Mouse (Mus musculus) G1E (cell line): Measurements from ENCODE around the gene Nr5a1. TPM values are rescaled to one million over a fixed set of nuclear protein-coding genes. Genes with fewer than 3 reads are reported as not detected.

ENCODE experiments used
- ATAC-seq: 2 replicates; pipeline ENCODE4 v1.8.0; 2016; ENCODE audit warnings: mild to moderate bottlenecking; ENCODE audit not compliant: insufficient number of reproducible peaks, poor library complexity, low FRiP score, severe bottlenecking; ENCODE audit errors: extremely low read depth
- DNase-seq: peaks from one replicate; pipeline ENCODE4 v3.0.0; 2012; ENCODE audit warnings: low spot score
- H3K27me3 ChIP-seq: 2 replicates; pipeline ENCODE4 v1.6.1; 2012; ENCODE audit warnings: mild to moderate bottlenecking, low read length, inconsistent platforms; ENCODE audit not compliant: insufficient read depth
- H3K36me3 ChIP-seq: replicated peaks from 2 replicates; pipeline ENCODE3; 2012; ENCODE audit warnings: mild to moderate bottlenecking, inconsistent platforms
- H3K4me1 ChIP-seq: 2 replicates; pipeline ENCODE4 v1.6.1; 2012; ENCODE audit warnings: low read depth, low read length, inconsistent platforms, mixed read lengths; ENCODE audit not compliant: insufficient read depth
- H3K4me3 ChIP-seq: 2 replicates; pipeline ENCODE4 v1.5.1; 2012; ENCODE audit warnings: low read depth, mild to moderate bottlenecking, inconsistent platforms, low read length, moderate library complexity, mixed read lengths
- H3K9me3 ChIP-seq: replicated peaks from 2 replicates; pipeline ENCODE4 v1.6.1; 2012; ENCODE audit warnings: inconsistent platforms
- CTCF ChIP-seq: IDR thresholded peaks from 2 replicates; pipeline ENCODE4 v1.5.1; 2012; ENCODE audit warnings: low read depth, low read length, inconsistent platforms, mixed read lengths
- GATA1 ChIP-seq: IDR thresholded peaks from 2 replicates; pipeline ENCODE4 v1.6.1; 2012; ENCODE audit warnings: borderline replicate concordance, low read length, inconsistent platforms, mixed read lengths
- GATA2 ChIP-seq: IDR thresholded peaks from 2 replicates; pipeline ENCODE4 v1.6.1; 2012; ENCODE audit warnings: low read depth, low read length, inconsistent platforms, borderline replicate concordance
- POLR2AphosphoS5 ChIP-seq: IDR thresholded peaks from 2 replicates; pipeline ENCODE4 v1.6.1; 2012; ENCODE audit warnings: low read depth, low read length, inconsistent platforms; ENCODE audit not compliant: insufficient replicate concordance
- TAL1 ChIP-seq: conservative IDR thresholded peaks from 2 replicates; pipeline ENCODE4 v1.6.1; 2012; ENCODE audit warnings: low read depth, low read length, inconsistent platforms, mixed read lengths
- polyA plus RNA-seq: library from polyadenylated mRNA; stranded (reverse); fragments of >175 nt; gene quantifications from 2 replicates; pipeline ENCODE4 v1.2.3, GENCODE M21; 2012
- total RNA-seq, 2 experiments: library from RNA; stranded (forward) in 1 of 2; stranded (reverse) in 1 of 2; fragments of 200-1000 nt in 1 of 2; fragments of >200 nt in 1 of 2; fragmentation: Nextera tagmentation in 1 of 2; gene quantifications; 2 replicates each; pipeline ENCODE4 v1.2.3; 2014 to 2017

Gene Nr5a1
- total and polyA plus RNA-seq, 3 experiments = 0.03 to 0.11 TPM; not detected in 1

GRCm38 (mm10) chr2:38697128-38698120 is 16.9 kb downstream of the Nr5a1 start:
- H3K27me3 ChIP-seq = peaks cover 89% of the 10 kb centered on the region
- no peaks in the 10 kb centered on the region for H3K9me3 ChIP-seq
- H3K4me1 ChIP-seq = no peaks in the 10 kb centered on the region
- no peak overlapping the region for H3K4me3 ChIP-seq
- no peak for DNase-seq
- H3K36me3 ChIP-seq = no peaks in the 10 kb centered on the region
- no peak for ATAC-seq
- TF ChIP-seq TAL1 (no peak), GATA2 (no peak), CTCF (no peak), POLR2AphosphoS5 (no peak), GATA1 (no peak)

- peaks cover 86% of the 10 kb centered on the region for H3K27me3 ChIP-seq
- no peaks in the 10 kb centered on the region for H3K36me3 ChIP-seq
- no peak for TF ChIP-seq TAL1
- no peak for TF ChIP-seq CTCF
- DNase-seq (no peak), ATAC-seq (no peak)
- H3K9me3 ChIP-seq = no peaks in the 10 kb centered on the region
- no peak overlapping the region for H3K4me3 ChIP-seq
- H3K4me1 ChIP-seq = no peaks in the 10 kb centered on the region
Observed at GRCm38 (mm10) chr2:38695770-38696169, 18.6 kb downstream of the Nr5a1 start.

GRCm38 (mm10) chr2:38691542-38691941 is 22.8 kb downstream of the Nr5a1 start:
- DNase-seq = peak; percentile 15
- peaks cover 84% of the 10 kb centered on the region for H3K27me3 ChIP-seq
- no peaks in the 10 kb centered on the region for H3K36me3 ChIP-seq
- no peak overlapping the region for H3K4me3 ChIP-seq
- TF ChIP-seq GATA2 = no peak
- no peak for TF ChIP-seq TAL1
- no peak for TF ChIP-seq GATA1
- no peak for ATAC-seq
- H3K4me1 ChIP-seq = peaks cover 5% of the 10 kb centered on the region; the same call in 1 of the 2 replicates
- H3K9me3 ChIP-seq = no peaks in the 10 kb centered on the region

- Histone ChIP-seq H3K27me3 (peaks cover 82% of the 10 kb centered on the region), H3K4me3 (no peak overlapping the region), H3K9me3 (no peaks in the 10 kb centered on the region), H3K4me1 (peaks cover 5% of the 10 kb centered on the region; the same call in 1 of the 2 replicates), H3K36me3 (no peaks in the 10 kb centered on the region)
- TF ChIP-seq GATA2 (no peak), GATA1 (no peak), TAL1 (no peak), POLR2AphosphoS5 (no peak), CTCF (no peak)
- DNase-seq (no peak), ATAC-seq (no peak)
Observed at GRCm38 (mm10) chr2:38689881-38690280, 24.5 kb downstream of the Nr5a1 start.

GRCm38 (mm10) chr2:38688791-38689520 is 25.4 kb downstream of the Nr5a1 start:
- Histone ChIP-seq H3K4me3 (no peak overlapping the region), H3K9me3 (no peaks in the 10 kb centered on the region), H3K36me3 (no peaks in the 10 kb centered on the region), H3K27me3 (peaks cover 82% of the 10 kb centered on the region), H3K4me1 (peaks cover 5% of the 10 kb centered on the region; the same call in 1 of the 2 replicates)
- DNase-seq (no peak), ATAC-seq (no peak)
- TF ChIP-seq POLR2AphosphoS5 = no peak
- peak; percentile 15; the same call in 1 of the 2 replicates for TF ChIP-seq CTCF

GRCm38 (mm10) chr2:38685746-38686145 is 28.6 kb downstream of the Nr5a1 start:
- no peak for TF ChIP-seq POLR2AphosphoS5
- TF ChIP-seq GATA2 = no peak
- no peak for TF ChIP-seq TAL1
- no peak for TF ChIP-seq CTCF
- TF ChIP-seq GATA1 = no peak
- Histone ChIP-seq H3K27me3 (peaks cover 73% of the 10 kb centered on the region), H3K4me1 (peaks cover 14% of the 10 kb centered on the region), H3K36me3 (no peaks in the 10 kb centered on the region), H3K9me3 (no peaks in the 10 kb centered on the region), H3K4me3 (no peak overlapping the region)
- ATAC-seq (no peak), DNase-seq (no peak)
